Mouse (Mus musculus) midbrain, embryonic 12.5 days (tissue): ENCODE measurements around the gene Arhgap18. TPM values are rescaled to one million over a fixed set of nuclear protein-coding genes. Genes with fewer than 3 reads are reported as not detected.
A peak's percentile ranks its signal among the peaks of the same experiment; 100 is the strongest.

Experiments used
- ATAC-seq: fragments of 200-750 bp; cut with Nextera tagmentation; 2 replicates; pipeline ENCODE4 v1.8.0; 2017; ENCODE audit warnings: low read depth, moderate TSS enrichment, moderate library complexity; ENCODE audit not compliant: low FRiP score
- H3K27ac ChIP-seq: fragments of 300-500 bp; sonication (generic); replicated peaks from 2 replicates; pipeline ENCODE4 v1.5.1; 2016; ENCODE audit warnings: mild to moderate bottlenecking
- H3K27me3 ChIP-seq: fragments of 300-500 bp; sonication (generic); 2 replicates; pipeline ENCODE4 v1.6.1; 2016; ENCODE audit warnings: mild to moderate bottlenecking
- H3K36me3 ChIP-seq: fragments of 300-500 bp; sonication (generic); 2 replicates; pipeline ENCODE4 v1.6.1; 2016
- H3K4me1 ChIP-seq: fragments of 300-500 bp; sonication (generic); 2 replicates; pipeline ENCODE4 v1.6.1; 2016
- H3K4me2 ChIP-seq: fragments of 300-500 bp; sonication (generic); replicated peaks from 2 replicates; pipeline ENCODE4 v1.6.1; 2016; ENCODE audit warnings: mild to moderate bottlenecking, moderate library complexity
- H3K4me3 ChIP-seq: fragments of 300-500 bp; sonication (generic); 2 replicates; pipeline ENCODE4 v1.5.1; 2016; ENCODE audit warnings: mild to moderate bottlenecking
- H3K9ac ChIP-seq: fragments of 300-500 bp; sonication (generic); replicated peaks from 2 replicates; pipeline ENCODE4 v1.6.1; 2016; ENCODE audit warnings: mild to moderate bottlenecking, moderate library complexity
- H3K9me3 ChIP-seq: fragments of 300-500 bp; sonication (generic); 2 replicates; pipeline ENCODE4 v1.6.1; 2016; ENCODE audit warnings: mild to moderate bottlenecking
- WGBS: fragments of 180-500 bp; shearing (Covaris S2); methylation state at CpG from one replicate; pipeline ENCODE4 v1.1.7; 2016; 5-methylcytosine and 5-hydroxymethylcytosine counted together
- polyA plus RNA-seq: library from polyadenylated mRNA; unstranded; fragments of >200 nt; fragmentation: Nextera tagmentation; extraction: Ambion mirVana; gene quantifications from 2 replicates; pipeline ENCODE4 v1.2.1, GENCODE M21; 2016

Arhgap18 gene
- polyA plus RNA-seq, 1 experiment from 2014 or later = 17.8 TPM

DNA sequence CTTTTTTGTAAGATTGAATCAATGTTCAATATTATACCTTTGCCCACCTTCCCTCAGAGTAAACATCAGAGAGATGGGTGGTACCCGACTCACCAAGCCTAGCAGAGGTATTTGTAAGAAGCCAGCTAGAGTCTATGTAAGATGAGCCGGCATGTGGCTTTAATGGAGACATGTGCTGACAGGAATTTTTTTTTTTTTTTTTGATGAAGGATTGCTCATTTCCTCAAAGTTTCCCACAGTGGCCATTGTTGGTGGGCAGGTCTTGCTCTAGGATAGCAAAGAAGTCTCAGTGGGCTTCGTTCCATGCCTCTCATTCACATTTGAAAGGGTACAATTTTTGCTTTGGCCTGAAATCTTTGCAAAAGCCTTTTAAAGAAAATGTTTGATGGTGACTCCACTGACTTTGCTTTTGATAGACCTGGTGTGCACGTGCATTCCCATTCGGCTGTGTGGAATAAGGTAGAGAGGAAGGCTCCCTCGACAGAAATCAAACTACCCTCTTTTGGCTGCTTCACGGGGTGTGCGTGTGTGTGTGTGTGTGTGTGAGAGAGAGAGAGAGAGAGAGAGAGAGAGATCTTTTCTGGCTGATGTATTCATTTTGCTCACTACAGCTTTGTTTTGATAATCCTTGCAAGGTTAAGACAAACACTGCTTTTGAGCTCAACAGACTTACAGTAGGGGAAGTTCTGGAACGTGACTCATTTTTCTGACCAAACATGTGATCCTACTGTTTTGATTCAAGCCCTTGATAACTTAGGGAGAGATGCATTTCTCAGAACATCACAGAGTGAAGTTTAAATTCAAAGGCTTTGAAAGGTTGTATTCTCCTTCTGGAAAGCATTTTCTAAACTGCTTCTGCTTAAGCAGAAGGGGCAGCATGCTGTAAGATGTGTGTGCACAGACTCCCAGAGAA is 9.0 kb downstream of the Arhgap18 start:
- WGBS = 76% methylated on average over 9 of the region's 9 CpGs
- no peaks in the 10 kb centered on the region for H3K36me3 ChIP-seq
- H3K27me3 ChIP-seq = no peaks in the 10 kb centered on the region
- no peak for ATAC-seq
- no peak overlapping the region for H3K9ac ChIP-seq
- H3K9me3 ChIP-seq = no peaks in the 10 kb centered on the region
- H3K4me3 ChIP-seq = no peak overlapping the region
- no peak overlapping the region for H3K27ac ChIP-seq
- no peak overlapping the region for H3K4me2 ChIP-seq
- peaks cover 5% of the 10 kb centered on the region; the same call in 1 of the 2 replicates for H3K4me1 ChIP-seq

DNA sequence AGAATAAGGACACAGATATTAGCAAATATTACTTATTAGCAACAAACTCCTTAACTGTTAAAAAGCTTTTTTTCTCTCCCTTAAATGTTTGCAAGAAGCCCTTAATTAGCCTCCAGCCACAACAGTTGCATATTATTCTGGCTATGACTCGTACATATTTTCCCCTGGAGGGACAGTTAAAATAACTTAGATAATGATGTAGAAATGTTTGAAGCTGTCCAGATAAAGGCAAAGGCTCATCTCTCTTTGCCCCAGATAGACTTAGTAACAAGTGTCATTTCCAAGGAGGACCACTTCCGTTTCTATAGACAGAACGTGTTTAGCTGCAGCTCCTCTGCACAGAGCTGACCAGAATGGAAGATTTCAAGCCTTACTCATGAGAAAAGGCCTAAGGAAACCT is 14.0 kb downstream of the Arhgap18 start:
- no peaks in the 10 kb centered on the region for H3K36me3 ChIP-seq

DNA sequence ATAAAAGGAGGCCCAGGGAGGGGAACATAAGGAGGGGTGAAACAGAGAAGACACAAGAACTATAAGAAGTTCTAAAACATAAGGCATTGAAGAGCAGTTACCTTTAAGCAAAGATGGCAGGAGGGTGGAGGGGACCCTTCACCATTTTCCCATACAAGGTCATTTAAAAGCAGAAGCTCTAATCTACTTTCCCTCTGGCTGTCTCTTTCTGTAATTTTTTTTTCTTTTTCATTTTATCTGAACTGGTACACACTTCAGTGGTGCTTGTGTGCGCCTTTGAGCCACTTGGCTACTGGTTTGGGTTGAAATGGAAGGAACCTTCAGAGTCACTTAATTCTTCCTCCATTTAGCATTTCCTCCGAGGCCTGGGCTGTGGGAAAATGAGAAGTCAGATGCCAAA is 15.7 kb downstream of the Arhgap18 start:
- Histone ChIP-seq H3K9ac (no peak overlapping the region), H3K4me2 (no peak overlapping the region), H3K27me3 (no peaks in the 10 kb centered on the region), H3K36me3 (no peaks in the 10 kb centered on the region), H3K27ac (no peak overlapping the region), H3K9me3 (no peaks in the 10 kb centered on the region), H3K4me3 (no peak overlapping the region), H3K4me1 (peaks cover 13% of the 10 kb centered on the region)
- no peak for ATAC-seq
- WGBS = 81% methylated on average over 2 of the region's 2 CpGs

More for the DNA sequence above, 14.0 kb downstream of the Arhgap18 start:
- H3K9me3 ChIP-seq = no peaks in the 10 kb centered on the region
- no peaks in the 10 kb centered on the region for H3K27me3 ChIP-seq
- H3K27ac ChIP-seq = no peak overlapping the region
- no peak overlapping the region for H3K9ac ChIP-seq
- no peak overlapping the region for H3K4me3 ChIP-seq
- no peak overlapping the region for H3K4me2 ChIP-seq
- peaks cover 3% of the 10 kb centered on the region; the same call in 1 of the 2 replicates for H3K4me1 ChIP-seq
- WGBS = 89% methylated on average over 3 of the region's 3 CpGs
- ATAC-seq = no peak

DNA sequence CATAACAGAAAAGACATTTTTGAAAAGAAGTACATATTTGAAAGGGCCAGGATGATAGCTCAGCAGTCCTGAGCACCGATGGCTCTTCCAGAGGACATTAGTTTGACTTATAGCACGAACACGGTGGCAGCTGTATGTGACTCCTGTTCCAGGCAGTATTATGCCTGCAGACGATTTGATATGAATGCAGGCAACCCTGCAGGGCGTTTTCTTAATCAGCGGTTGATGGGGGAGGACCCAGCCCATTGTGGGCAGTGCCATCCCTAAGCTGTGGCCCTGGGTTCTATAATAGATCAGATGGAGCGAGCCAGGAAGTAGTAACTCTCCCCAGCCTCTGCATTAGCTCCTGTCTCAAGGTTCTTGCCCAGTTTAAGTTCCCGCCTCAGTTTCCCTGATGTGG is 16.8 kb downstream of the Arhgap18 start:
- no peaks in the 10 kb centered on the region for H3K9me3 ChIP-seq
- H3K27me3 ChIP-seq = 0 out of 2 replicates have a peak, but pooled peaks cover 6% of the 10 kb centered on the region
- ATAC-seq = no peak
- H3K4me2 ChIP-seq = no peak overlapping the region
- H3K36me3 ChIP-seq = no peaks in the 10 kb centered on the region
- WGBS = 92% methylated on average over 8 of the region's 8 CpGs
- H3K4me1 ChIP-seq = peaks cover 18% of the 10 kb centered on the region
- no peak overlapping the region for H3K27ac ChIP-seq
- H3K4me3 ChIP-seq = no peak overlapping the region
- H3K9ac ChIP-seq = no peak overlapping the region

- H3K36me3 ChIP-seq = no peaks in the 10 kb centered on the region
- H3K27ac ChIP-seq = peak overlapping the region; percentile 87
- H3K4me1 ChIP-seq = peaks cover 18% of the 10 kb centered on the region
- peak; percentile 98 for ATAC-seq
- H3K27me3 ChIP-seq = 0 out of 2 replicates have a peak, but pooled peaks cover 6% of the 10 kb centered on the region
- peak overlapping the region; percentile 55 for H3K4me3 ChIP-seq
- no peaks in the 10 kb centered on the region for H3K9me3 ChIP-seq
- 7% methylated on average over 15 of the region's 15 CpGs for WGBS
- H3K4me2 ChIP-seq = peak overlapping the region; percentile 84
- peak overlapping the region; percentile 48 for H3K9ac ChIP-seq
These were observed 18.9 kb downstream of the Arhgap18 start for GRCm38 (mm10) chr10:26771938-26772623.

GRCm38 (mm10) chr10:26772624-26773540 is 19.7 kb downstream of the Arhgap18 start:
- Histone ChIP-seq H3K27me3 (0 out of 2 replicates have a peak, but pooled peaks cover 6% of the 10 kb centered on the region), H3K4me3 (peak overlapping the region; percentile 55), H3K27ac (peak overlapping the region; percentile 87), H3K9me3 (no peaks in the 10 kb centered on the region), H3K4me1 (peaks cover 18% of the 10 kb centered on the region), H3K4me2 (peak overlapping the region; percentile 84), H3K36me3 (no peaks in the 10 kb centered on the region), H3K9ac (peak overlapping the region; percentile 48)
- ATAC-seq = peak; percentile 76
- WGBS = 2% methylated on average over 21 of the region's 22 CpGs

- 0 out of 2 replicates have a peak, but pooled peaks cover 6% of the 10 kb centered on the region for H3K27me3 ChIP-seq
- peaks cover 18% of the 10 kb centered on the region for H3K4me1 ChIP-seq
- ATAC-seq = no peak
- peak overlapping the region; percentile 87; the same call in 1 of the 2 replicates for H3K27ac ChIP-seq
- no peaks in the 10 kb centered on the region for H3K36me3 ChIP-seq
- peak overlapping the region; percentile 55; the same call in 1 of the 2 replicates for H3K4me3 ChIP-seq
- 0 out of 2 replicates have a peak overlapping the region, but pooled peaks have one; percentile 48 for H3K9ac ChIP-seq
- H3K4me2 ChIP-seq = peak overlapping the region; percentile 84
- WGBS = 24% methylated on average over 5 of the region's 5 CpGs
- H3K9me3 ChIP-seq = no peaks in the 10 kb centered on the region
These were observed 20.3 kb downstream of the Arhgap18 start for GRCm38 (mm10) chr10:26773541-26773940.

DNA sequence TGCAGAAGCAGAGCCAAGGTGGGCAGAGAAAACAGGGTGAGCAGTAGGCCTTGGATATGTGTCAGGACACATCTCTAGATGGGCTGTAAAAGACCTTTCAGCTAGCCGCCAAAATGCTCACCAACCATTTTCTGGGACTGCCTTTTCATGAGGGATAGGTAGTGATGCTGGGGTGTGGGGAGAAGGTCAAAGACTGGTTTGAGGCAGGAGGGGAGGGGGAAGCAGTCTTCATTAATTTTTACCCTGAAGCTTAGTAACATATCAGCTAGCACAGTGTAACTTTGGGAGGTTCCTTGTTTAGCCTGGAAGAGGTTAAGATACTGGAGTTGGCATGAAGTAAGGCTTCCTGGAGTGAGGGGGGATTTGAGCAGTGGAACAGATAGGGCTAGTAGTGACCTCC is 21.0 kb downstream of the Arhgap18 start:
- H3K4me2 ChIP-seq = peak overlapping the region; percentile 84

DNA sequence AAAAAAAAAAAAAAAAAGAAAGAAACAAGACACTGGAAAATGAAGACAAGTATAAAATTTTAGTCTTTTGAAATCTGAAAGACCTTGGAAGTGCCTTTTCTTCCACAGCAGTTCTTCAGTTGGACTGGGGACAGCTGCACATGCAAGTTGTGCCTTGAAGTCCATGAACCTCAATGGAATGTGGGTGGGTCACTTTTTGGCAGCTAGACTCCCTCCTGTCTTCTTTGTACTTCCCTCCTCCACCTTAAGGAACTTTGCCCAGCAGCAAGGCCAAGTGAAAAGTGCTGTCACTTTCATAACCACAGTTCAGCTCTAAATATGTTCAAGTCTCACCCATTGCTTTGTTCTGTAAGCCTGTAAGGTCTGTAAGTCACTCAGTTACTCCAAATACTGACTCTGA is 23.2 kb downstream of the Arhgap18 start:
- Histone ChIP-seq H3K4me3 (no peak overlapping the region), H3K9ac (no peak overlapping the region), H3K27ac (no peak overlapping the region), H3K36me3 (no peaks in the 10 kb centered on the region), H3K9me3 (no peaks in the 10 kb centered on the region), H3K4me1 (peaks cover 18% of the 10 kb centered on the region), H3K4me2 (no peak overlapping the region), H3K27me3 (0 out of 2 replicates have a peak, but pooled peaks cover 6% of the 10 kb centered on the region)
- no peak for ATAC-seq

More for the DNA sequence above, 21.0 kb downstream of the Arhgap18 start:
- no peaks in the 10 kb centered on the region for H3K9me3 ChIP-seq
- WGBS = 83% methylated on average over 1 of the region's 1 CpGs
- H3K36me3 ChIP-seq = no peaks in the 10 kb centered on the region
- H3K4me1 ChIP-seq = peaks cover 18% of the 10 kb centered on the region
- H3K4me3 ChIP-seq = no peak overlapping the region
- H3K27me3 ChIP-seq = 0 out of 2 replicates have a peak, but pooled peaks cover 6% of the 10 kb centered on the region
- H3K27ac ChIP-seq = no peak overlapping the region
- H3K9ac ChIP-seq = no peak overlapping the region
- ATAC-seq = no peak

- 80% methylated on average over 3 of the region's 3 CpGs for WGBS
- Histone ChIP-seq H3K4me2 (no peak overlapping the region), H3K9ac (no peak overlapping the region), H3K4me1 (no peaks in the 10 kb centered on the region), H3K9me3 (no peaks in the 10 kb centered on the region), H3K36me3 (no peaks in the 10 kb centered on the region), H3K4me3 (no peak overlapping the region), H3K27me3 (no peaks in the 10 kb centered on the region), H3K27ac (no peak overlapping the region)
- no peak for ATAC-seq
These were observed 27.4 kb downstream of the Arhgap18 start for GRCm38 (mm10) chr10:26780581-26780980.

DNA sequence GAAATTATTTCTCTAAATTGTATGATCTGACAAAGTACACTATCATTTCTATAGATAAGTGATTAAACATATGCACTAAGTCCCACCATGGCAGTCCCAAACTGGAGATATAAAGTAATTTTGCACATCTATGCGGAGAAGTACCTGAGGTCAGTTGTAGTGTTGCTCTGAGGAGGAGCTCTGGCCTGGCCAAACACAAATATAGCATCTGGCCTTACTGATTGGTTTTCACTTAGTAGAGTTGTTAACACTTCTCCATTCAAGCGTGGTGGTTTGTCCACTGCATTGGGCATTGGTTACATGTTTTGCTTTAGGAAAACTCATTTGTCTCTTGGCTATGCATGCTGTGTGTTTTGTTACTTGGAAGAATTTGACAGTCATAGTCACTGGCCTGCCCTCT is 36.5 kb downstream of the Arhgap18 start:
- no peaks in the 10 kb centered on the region for H3K27me3 ChIP-seq
- H3K4me3 ChIP-seq = no peak overlapping the region
- H3K36me3 ChIP-seq = no peaks in the 10 kb centered on the region
- no peak overlapping the region for H3K27ac ChIP-seq
- H3K4me1 ChIP-seq = no peaks in the 10 kb centered on the region
- H3K9me3 ChIP-seq = no peaks in the 10 kb centered on the region
- no peak overlapping the region for H3K9ac ChIP-seq
- 89% methylated on average over 2 of the region's 2 CpGs for WGBS
- H3K4me2 ChIP-seq = no peak overlapping the region
- ATAC-seq = no peak
